Mouse (Mus musculus) midbrain, embryonic 16.5 days (tissue): ENCODE data around the gene Zfp697. TPM values are rescaled to one million over a fixed set of nuclear protein-coding genes. Genes with fewer than 3 reads are reported as not detected.
"Not testable (repeated sequence)": the region's sequence is repeated elsewhere in the genome, so short reads cannot be mapped to it uniquely, and the experiment has no call there.

ENCODE experiments used
- ATAC-seq: fragments of 200-750 bp; cut with Nextera tagmentation; 2 replicates; pipeline ENCODE4 v1.8.0; 2017; ENCODE audit warnings: moderate TSS enrichment
- H3K27ac ChIP-seq: fragments of 300-500 bp; sonication (generic); 2 replicates; pipeline ENCODE4 v1.5.1; 2014; ENCODE audit warnings: mild to moderate bottlenecking, low read length, mixed read lengths
- H3K27me3 ChIP-seq: fragments of 300-500 bp; sonication (generic); 2 replicates; pipeline ENCODE4 v1.6.1; 2014; ENCODE audit warnings: low read depth, low read length, mixed read lengths; ENCODE audit not compliant: control insufficient read depth, insufficient read depth
- H3K36me3 ChIP-seq: fragments of 300-500 bp; sonication (generic); 2 replicates; pipeline ENCODE4 v1.6.1; 2014; ENCODE audit warnings: mild to moderate bottlenecking, low read length, moderate library complexity, mixed read lengths; ENCODE audit not compliant: control insufficient read depth, insufficient read depth
- H3K4me1 ChIP-seq: fragments of 300-500 bp; sonication (generic); 2 replicates; pipeline ENCODE4 v1.6.1; 2014; ENCODE audit warnings: mild to moderate bottlenecking, low read length, mixed read lengths; ENCODE audit not compliant: control insufficient read depth, insufficient read depth
- H3K4me2 ChIP-seq: fragments of 300-500 bp; sonication (generic); 2 replicates; pipeline ENCODE4 v1.6.1; 2014; ENCODE audit warnings: mild to moderate bottlenecking, low read length, mixed read lengths
- H3K4me3 ChIP-seq: fragments of 300-500 bp; sonication (generic); 2 replicates; pipeline ENCODE4 v1.5.1; 2014; ENCODE audit warnings: low read depth, mild to moderate bottlenecking, low read length, moderate library complexity, mixed read lengths
- H3K9ac ChIP-seq: fragments of 300-500 bp; sonication (generic); 2 replicates; pipeline ENCODE4 v1.6.1; 2014; ENCODE audit warnings: low read depth, low read length, mixed read lengths
- H3K9me3 ChIP-seq: fragments of 300-500 bp; sonication (generic); replicated peaks from 2 replicates; pipeline ENCODE4 v1.6.1; 2014; ENCODE audit warnings: mild to moderate bottlenecking, low read length, mixed read lengths; ENCODE audit not compliant: control insufficient read depth, poor library complexity, severe bottlenecking
- WGBS: fragments of 180-500 bp; shearing (Covaris S2); extraction: QIAGEN DNeasy Blood & Tissue Kit; methylation state at CpG from one replicate; pipeline ENCODE4 v1.1.7; 2014; 5-methylcytosine and 5-hydroxymethylcytosine counted together
- polyA plus RNA-seq: library from polyadenylated mRNA; unstranded; fragments of >200 nt; fragmentation: Nextera tagmentation; extraction: Ambion mirVana; gene quantifications from 2 replicates; pipeline ENCODE4 v1.2.1, GENCODE M21; 2015

Zfp697 gene
- polyA plus RNA-seq = 17.7 and 18.2 TPM in 2 replicates

- H3K27ac ChIP-seq = peak within 1 kb of the TSS; percentile 92
- peak within 1 kb of the TSS; percentile 98 for H3K9ac ChIP-seq
- peak; percentile 95 for ATAC-seq
- no peaks in the 10 kb centered on the region for H3K36me3 ChIP-seq
- no peaks in the 10 kb centered on the region for H3K27me3 ChIP-seq
- no peaks in the 10 kb centered on the region for H3K9me3 ChIP-seq
- under 1% methylated on average over 40 of the region's 42 CpGs for WGBS
- peaks cover 27% of the 10 kb centered on the region for H3K4me1 ChIP-seq
- peak within 1 kb of the TSS; percentile 62 for H3K4me2 ChIP-seq
- H3K4me3 ChIP-seq = peak within 1 kb of the TSS; percentile 74
Observed at GRCm38 (mm10) chr3:98382246-98382939, at the start of gene Zfp697. TSS of gene Zfp697 (plus strand) at chr3:98382461.

- Histone ChIP-seq H3K9ac (no peak overlapping the region), H3K4me2 (no peak overlapping the region), H3K4me1 (peaks cover 20% of the 10 kb centered on the region), H3K27me3 (no peaks in the 10 kb centered on the region), H3K9me3 (no peaks in the 10 kb centered on the region), H3K36me3 (no peaks in the 10 kb centered on the region), H3K4me3 (no peak overlapping the region), H3K27ac (no peak overlapping the region)
- no peak for ATAC-seq
- WGBS = 86% methylated on average over 2 of the region's 2 CpGs
Observed at GRCm38 (mm10) chr3:98334010-98334409, 48.3 kb upstream of the Zfp697 start.

GRCm38 (mm10) chr3:98335331-98335730 is 46.9 kb upstream of the Zfp697 start:
- H3K27me3 ChIP-seq = no peaks in the 10 kb centered on the region
- H3K9me3 ChIP-seq = no peaks in the 10 kb centered on the region
- no peaks in the 10 kb centered on the region for H3K36me3 ChIP-seq
- H3K4me2 ChIP-seq = no peak overlapping the region
- no peak for ATAC-seq
- no peak overlapping the region for H3K27ac ChIP-seq
- peaks cover 26% of the 10 kb centered on the region for H3K4me1 ChIP-seq
- no peak overlapping the region for H3K9ac ChIP-seq
- no peak overlapping the region for H3K4me3 ChIP-seq

- Histone ChIP-seq H3K9me3 (no peaks in the 10 kb centered on the region), H3K27me3 (no peaks in the 10 kb centered on the region), H3K4me1 (peaks cover 26% of the 10 kb centered on the region), H3K4me3 (no peak overlapping the region), H3K36me3 (no peaks in the 10 kb centered on the region), H3K9ac (no peak overlapping the region), H3K4me2 (no peak overlapping the region; the same call in 1 of the 2 replicates), H3K27ac (no peak overlapping the region)
- WGBS = 73% methylated on average over 7 of the region's 7 CpGs
- no peak for ATAC-seq
Observed at GRCm38 (mm10) chr3:98335886-98336285, 46.4 kb upstream of the Zfp697 start.

DNA sequence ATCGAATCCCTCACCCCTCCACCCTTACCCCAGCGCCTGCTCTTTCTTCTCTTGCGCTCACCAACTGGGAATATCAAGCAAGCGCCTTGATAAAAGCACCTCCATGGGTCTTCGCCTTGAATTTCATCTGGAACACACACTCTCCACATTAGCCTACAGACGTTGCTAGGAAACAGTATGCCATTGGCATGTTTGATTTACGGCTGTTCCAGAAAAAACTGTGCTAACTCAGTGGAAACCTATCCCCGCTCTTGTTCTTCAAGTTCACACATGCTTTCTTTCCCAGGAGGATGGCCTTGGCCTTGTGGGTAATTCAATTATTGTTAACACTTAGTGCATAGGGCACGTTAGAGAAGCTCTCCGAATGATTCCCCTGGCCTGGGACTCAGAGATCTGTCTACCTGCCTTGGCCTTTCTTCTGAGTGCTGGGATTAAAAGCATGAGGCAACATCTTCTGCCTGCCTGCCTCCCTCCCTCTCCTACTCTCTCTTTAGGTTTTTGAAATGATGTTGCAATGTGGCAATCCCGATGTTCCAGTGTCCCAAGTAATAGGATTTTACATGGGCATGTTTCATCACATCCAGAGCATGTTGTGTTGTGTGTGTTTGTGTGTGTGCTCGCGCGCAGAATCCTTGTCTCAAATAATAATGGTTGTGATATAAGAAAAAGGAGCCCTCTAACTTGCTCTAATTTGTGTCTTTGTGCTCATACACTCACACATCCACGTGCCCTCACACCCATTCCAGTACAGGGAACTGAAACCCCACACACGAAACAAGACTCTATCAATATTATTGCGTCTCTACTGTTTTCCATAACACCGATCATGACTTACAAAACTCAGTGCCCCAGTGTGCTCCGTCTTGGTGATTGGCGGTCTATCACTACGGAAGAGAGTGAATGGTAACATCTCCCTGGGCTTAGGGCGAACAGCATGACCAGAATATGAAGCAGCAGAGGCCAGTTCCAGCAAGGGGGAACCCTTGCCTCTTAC is 45.3 kb upstream of the Zfp697 start:
- Histone ChIP-seq H3K36me3 (no peaks in the 10 kb centered on the region), H3K9me3 (no peaks in the 10 kb centered on the region), H3K27ac (peak overlapping the region; percentile 48; the same call in 1 of the 2 replicates), H3K4me1 (peaks cover 26% of the 10 kb centered on the region), H3K4me3 (no peak overlapping the region), H3K27me3 (no peaks in the 10 kb centered on the region), H3K4me2 (peak overlapping the region; percentile 98), H3K9ac (no peak overlapping the region)
- 57% methylated on average over 22 of the region's 22 CpGs for WGBS
- peak; percentile 61 for ATAC-seq

GRCm38 (mm10) chr3:98338584-98339041 is 43.6 kb upstream of the Zfp697 start:
- peak overlapping the region; percentile 54 for H3K4me3 ChIP-seq

GRCm38 (mm10) chr3:98339097-98339705 is 43.1 kb upstream of the Zfp697 start:
- no peaks in the 10 kb centered on the region for H3K27me3 ChIP-seq
- H3K9ac ChIP-seq = peak overlapping the region; percentile 65
- H3K27ac ChIP-seq = peak overlapping the region; percentile 48; the same call in 1 of the 2 replicates
- ATAC-seq = peak; percentile 40
- H3K4me2 ChIP-seq = peak overlapping the region; percentile 98
- H3K9me3 ChIP-seq = no peaks in the 10 kb centered on the region
- no peaks in the 10 kb centered on the region for H3K36me3 ChIP-seq
- peaks cover 26% of the 10 kb centered on the region for H3K4me1 ChIP-seq
- peak overlapping the region; percentile 54 for H3K4me3 ChIP-seq
- 0% methylated on average over 45 of the region's 46 CpGs for WGBS

More at GRCm38 (mm10) chr3:98338584-98339041, 43.6 kb upstream of the Zfp697 start:
- Histone ChIP-seq H3K9me3 (no peaks in the 10 kb centered on the region), H3K4me1 (peaks cover 26% of the 10 kb centered on the region), H3K36me3 (no peaks in the 10 kb centered on the region), H3K27ac (peak overlapping the region; percentile 48; the same call in 1 of the 2 replicates), H3K4me2 (peak overlapping the region; percentile 98), H3K9ac (peak overlapping the region; percentile 65), H3K27me3 (no peaks in the 10 kb centered on the region)
- WGBS = 5% methylated on average over 15 of the region's 15 CpGs
- ATAC-seq = 0 out of 2 replicates have a peak, but pooled peaks have one; percentile 13

DNA sequence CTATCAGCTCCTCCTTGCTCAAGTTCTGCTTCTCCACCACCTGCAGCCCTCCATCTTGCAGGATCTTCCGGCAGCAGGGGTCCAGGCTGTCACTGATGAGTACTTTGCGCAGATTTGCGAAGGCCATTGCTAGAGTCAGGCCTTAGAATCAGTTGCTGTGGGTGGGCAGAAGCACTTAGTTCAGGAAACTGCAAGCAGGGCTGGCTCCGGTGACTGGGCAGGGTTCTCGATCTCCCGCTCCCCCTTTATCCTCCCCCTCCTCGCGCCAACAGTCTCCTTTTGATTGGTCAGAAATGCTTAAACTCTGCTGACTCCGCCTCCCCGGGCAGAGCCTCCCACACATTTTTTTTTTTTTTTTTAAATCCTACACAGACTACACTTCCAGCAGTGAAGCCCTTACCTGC is 42.6 kb upstream of the Zfp697 start, which contains the start of gene Phgdh:
Phgdh (minus strand) TSS at position 285 of the 404 bp plus-strand sequence.
- H3K27me3 ChIP-seq, H3K36me3 ChIP-seq, H3K9me3 ChIP-seq: not testable (repeated sequence)
- peak within 1 kb of the TSS; percentile 65 for H3K9ac ChIP-seq
- H3K4me2 ChIP-seq = peak within 1 kb of the TSS; percentile 98
- peak; percentile 44 for ATAC-seq
- WGBS = 0% methylated on average over 10 of the region's 10 CpGs
- H3K4me3 ChIP-seq = peak within 1 kb of the TSS; percentile 54
- H3K4me1 ChIP-seq = peaks cover 26% of the 10 kb centered on the region
- peak within 1 kb of the TSS; percentile 48; the same call in 1 of the 2 replicates for H3K27ac ChIP-seq
